Mouse (Mus musculus): ENCODE measurements around the gene Elp6.

Elp6 gene

DNA sequence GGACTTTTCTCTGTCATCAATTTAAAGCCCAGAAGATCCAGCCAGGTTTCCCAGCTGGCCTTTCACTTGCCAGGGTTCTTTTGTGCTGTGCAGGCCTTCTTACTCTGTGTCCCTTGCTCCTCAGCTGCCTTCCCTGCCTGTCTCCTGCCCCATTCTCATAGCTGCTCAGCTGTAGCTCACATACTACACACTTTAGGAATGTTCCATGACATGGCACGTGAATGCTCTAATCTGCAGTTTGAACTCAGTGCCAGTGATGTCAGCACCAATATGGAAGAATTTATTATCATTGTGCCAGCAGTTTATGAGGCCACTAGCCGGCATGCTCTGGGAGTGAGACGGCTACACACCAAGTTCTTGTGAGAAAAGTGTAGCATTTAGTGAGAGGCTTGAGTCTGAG lies 64.9 kb downstream of the Elp6 start:
- POLR2A ChIA-PET = interaction anchor here in 2 of 4 experiments (0.8 to 1.7 kb wide), 9 partner anchors 9 to 36 kb away, joined by 3 to 6 read pairs (median 3); partner anchors contain the start of gene Scap (in 1 of the 2)
- CTCF ChIA-PET = no interaction called here

Measured in embryonic stem cell, embryonic (primary cell).